Mouse (Mus musculus) stomach, embryonic 14.5 days (tissue): ENCODE results near the gene Pde6d. TPM values are rescaled to one million over a fixed set of nuclear protein-coding genes. Genes with fewer than 3 reads are reported as not detected.
"Not testable (repeated sequence)": the region's sequence is repeated elsewhere in the genome, so short reads cannot be mapped to it uniquely, and the experiment has no call there.

Experiments
- ATAC-seq: fragments of 200-750 bp; cut with Nextera tagmentation; 2 replicates; pipeline ENCODE4 v1.8.0; 2017; ENCODE audit warnings: low read depth, moderate TSS enrichment; ENCODE audit not compliant: insufficient number of reproducible peaks, insufficient read depth, low FRiP score
- H3K27ac ChIP-seq: fragments of 300-500 bp; sonication (generic); 2 replicates; pipeline ENCODE4 v1.5.1; 2014; ENCODE audit warnings: mild to moderate bottlenecking, low read length, moderate library complexity, mixed read lengths
- H3K27me3 ChIP-seq: fragments of 300-500 bp; sonication (generic); 2 replicates; pipeline ENCODE4 v1.6.1; 2014; ENCODE audit warnings: low read length, control low read depth, mixed read lengths; ENCODE audit not compliant: control insufficient read depth, insufficient read depth
- H3K36me3 ChIP-seq: fragments of 300-500 bp; sonication (generic); 2 replicates; pipeline ENCODE4 v1.6.1; 2014; ENCODE audit warnings: mild to moderate bottlenecking, control low read depth, low read length, moderate library complexity, mixed read lengths; ENCODE audit not compliant: control insufficient read depth, insufficient read depth
- H3K4me1 ChIP-seq: fragments of 300-500 bp; sonication (generic); 2 replicates; pipeline ENCODE4 v1.6.1; 2014; ENCODE audit warnings: low read length, control low read depth, mixed read lengths; ENCODE audit not compliant: control insufficient read depth, insufficient read depth
- H3K4me2 ChIP-seq: fragments of 300-500 bp; sonication (generic); replicated peaks from 2 replicates; pipeline ENCODE4 v1.6.1; 2014; ENCODE audit warnings: low read depth, low read length, control low read depth
- H3K4me3 ChIP-seq: fragments of 300-500 bp; sonication (generic); 2 replicates; pipeline ENCODE4 v1.5.1; 2014; ENCODE audit warnings: low read depth, low read length, control low read depth
- H3K9ac ChIP-seq: fragments of 300-500 bp; sonication (generic); replicated peaks from 2 replicates; pipeline ENCODE4 v1.6.1; 2014; ENCODE audit warnings: low read depth, mild to moderate bottlenecking, control low read depth, low read length, moderate library complexity, mixed read lengths
- H3K9me3 ChIP-seq: fragments of 300-500 bp; sonication (generic); 2 replicates; pipeline ENCODE4 v1.6.1; 2016; ENCODE audit warnings: low read depth, low read length, control low read depth; ENCODE audit not compliant: control insufficient read depth
- WGBS: fragments of 180-500 bp; shearing (Covaris S2); extraction: QIAGEN DNeasy Blood & Tissue Kit; methylation state at CpG from one replicate; pipeline ENCODE4 v1.1.7; 2014; 5-methylcytosine and 5-hydroxymethylcytosine counted together
- polyA plus RNA-seq: library from polyadenylated mRNA; unstranded; fragments of >200 nt; fragmentation: Nextera tagmentation; extraction: Ambion mirVana; gene quantifications from 2 replicates; pipeline ENCODE4 v1.2.1, GENCODE M21; 2014

The Pde6d gene
- polyA plus RNA-seq, 1 experiment from 2014 or later: 56.6 TPM

DNA sequence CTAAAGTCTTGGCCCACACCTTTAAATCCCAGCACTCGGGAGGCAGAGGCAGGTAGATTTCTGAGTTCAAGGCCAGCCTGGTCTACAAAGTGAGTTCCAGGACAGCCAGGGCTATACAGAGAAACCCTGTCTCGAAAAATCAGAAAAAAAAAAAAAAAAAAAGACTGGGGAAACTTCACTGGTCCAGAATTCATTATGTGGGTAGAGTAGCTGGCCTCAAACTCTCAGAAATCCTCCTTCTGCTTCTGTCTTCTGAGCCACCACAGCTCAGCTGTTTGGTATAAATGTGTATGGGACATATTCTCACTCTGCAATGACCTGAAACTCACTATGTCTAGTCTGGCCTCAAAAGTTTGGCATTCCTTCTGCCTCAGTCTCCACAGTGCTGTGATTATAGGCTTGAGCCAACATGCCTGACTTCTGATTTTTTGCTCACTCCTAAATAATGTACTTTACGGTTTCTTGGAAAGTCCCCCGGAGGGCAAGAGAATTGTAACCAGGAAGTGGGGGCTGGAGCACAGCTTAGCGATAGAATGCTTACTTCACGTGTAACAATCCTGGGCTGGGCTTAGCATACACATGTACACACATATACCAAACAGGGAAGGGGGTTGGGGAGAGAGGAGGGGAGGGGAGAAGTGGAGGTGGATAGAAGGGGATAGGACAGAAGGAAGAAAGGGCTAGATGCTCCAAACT lies 66.6 kb downstream of the Pde6d start:
- no peaks in the 10 kb centered on the region for H3K4me1 ChIP-seq
- H3K36me3 ChIP-seq: no peaks in the 10 kb centered on the region
- H3K27ac ChIP-seq: no peak overlapping the region
- H3K4me2 ChIP-seq: no peak overlapping the region
- H3K27me3 ChIP-seq: no peaks in the 10 kb centered on the region
- ATAC-seq: no peak
- no peak overlapping the region for H3K4me3 ChIP-seq
- H3K9ac ChIP-seq: no peak overlapping the region
- H3K9me3 ChIP-seq: no peaks in the 10 kb centered on the region
- 55% methylated on average over 6 of the region's 6 CpGs for WGBS

DNA sequence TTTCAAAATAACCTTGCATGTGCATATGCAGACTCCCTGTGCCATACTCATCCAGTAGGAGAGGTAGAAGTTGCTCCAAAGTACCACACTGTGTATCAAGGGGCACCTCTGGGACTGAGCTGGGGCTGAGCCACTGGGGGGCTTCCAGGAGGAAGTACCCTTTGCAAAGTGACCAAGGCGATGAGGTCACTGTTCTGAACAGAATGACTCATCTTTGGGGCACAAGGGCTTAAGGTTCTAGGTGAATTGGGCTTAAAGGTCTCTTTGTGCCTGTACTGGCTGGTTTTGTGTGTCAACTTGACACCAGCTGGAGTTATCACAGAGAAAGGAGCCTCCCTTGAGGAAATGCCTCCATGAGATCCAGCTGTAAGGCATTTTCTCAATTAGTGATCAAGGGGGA lies 69.4 kb downstream of the Pde6d start:
- H3K4me3 ChIP-seq, H3K4me1 ChIP-seq, ATAC-seq, H3K36me3 ChIP-seq, H3K27ac ChIP-seq, H3K9me3 ChIP-seq, H3K27me3 ChIP-seq, H3K4me2 ChIP-seq, H3K9ac ChIP-seq: not testable (repeated sequence)
- 93% methylated on average over 1 of the region's 1 CpGs for WGBS

DNA sequence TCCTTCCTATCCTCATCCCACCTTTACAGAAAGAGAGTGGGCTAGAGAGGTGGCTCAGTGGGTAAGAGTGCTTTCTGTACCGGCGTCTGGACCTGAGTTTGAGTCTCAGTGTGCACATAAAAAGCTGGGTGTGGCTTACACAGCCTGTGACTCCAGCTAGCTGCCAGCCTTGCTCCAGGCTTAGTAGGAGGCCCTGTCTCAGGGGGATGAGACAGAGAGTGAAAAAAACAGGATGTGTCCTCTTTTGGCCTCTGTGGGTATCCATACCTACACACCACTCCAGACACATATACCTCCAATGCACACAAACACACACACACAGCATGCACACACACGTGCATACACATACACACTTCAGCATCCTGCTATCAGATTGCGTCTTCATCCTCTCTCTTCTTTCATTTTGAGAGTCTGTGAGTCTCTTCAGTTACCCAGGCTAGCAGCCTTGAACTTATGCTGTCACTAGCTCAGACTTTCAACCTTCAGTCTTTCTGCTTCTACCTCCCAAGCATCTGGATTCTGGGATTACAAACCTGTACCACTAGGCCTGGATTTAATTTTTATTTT lies 70.2 kb downstream of the Pde6d start:
- ATAC-seq: no peak
- Histone ChIP-seq H3K9me3 (no peaks in the 10 kb centered on the region), H3K27ac (no peak overlapping the region), H3K9ac (no peak overlapping the region), H3K36me3 (no peaks in the 10 kb centered on the region), H3K27me3 (no peaks in the 10 kb centered on the region), H3K4me2 (no peak overlapping the region), H3K4me1 (0 out of 2 replicates have a peak, but pooled peaks cover 5% of the 10 kb centered on the region), H3K4me3 (no peak overlapping the region)
- WGBS: 78% methylated on average over 4 of the region's 4 CpGs

DNA sequence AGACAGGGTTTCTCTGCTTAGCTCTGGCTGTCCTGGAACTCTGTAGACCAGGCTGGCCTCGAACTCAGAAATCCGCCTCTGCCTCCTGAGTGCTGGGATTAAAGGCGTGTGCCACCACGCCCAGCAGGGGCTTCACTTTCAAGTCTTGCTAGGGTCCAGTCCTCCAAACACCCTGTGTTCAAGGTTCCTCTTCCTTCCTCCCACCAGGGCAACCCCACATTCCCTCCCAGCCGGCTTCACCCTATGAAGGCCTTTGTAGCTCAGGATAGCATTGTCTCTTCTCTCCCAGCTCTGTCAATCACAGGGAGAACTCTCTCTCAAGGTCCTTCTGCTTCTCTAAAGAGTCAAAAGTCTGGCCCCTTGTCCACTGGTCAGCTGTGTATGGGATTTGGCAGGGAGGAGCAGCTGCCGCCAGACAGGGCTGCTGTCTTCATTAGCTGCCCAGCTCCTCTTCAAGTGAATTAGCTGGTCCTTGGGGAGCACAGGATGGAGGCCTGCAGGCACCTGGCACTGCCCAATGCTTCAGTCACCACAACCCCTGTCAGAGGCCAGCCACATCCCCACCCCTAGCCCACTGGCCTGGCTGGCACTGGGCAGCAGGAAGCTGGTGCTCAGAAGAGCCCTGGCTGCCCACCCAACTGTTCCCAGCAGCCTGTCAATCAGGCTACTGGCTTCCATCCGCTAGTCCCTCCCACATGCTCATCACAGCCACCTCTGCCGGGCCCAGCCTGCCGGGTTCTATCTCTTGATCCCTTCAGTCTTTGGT lies 71.6 kb downstream of the Pde6d start:
- Histone ChIP-seq H3K27me3 (no peaks in the 10 kb centered on the region), H3K4me1 (0 out of 2 replicates have a peak, but pooled peaks cover 5% of the 10 kb centered on the region), H3K9ac (no peak overlapping the region), H3K36me3 (no peaks in the 10 kb centered on the region), H3K4me2 (no peak overlapping the region), H3K27ac (no peak overlapping the region), H3K4me3 (no peak overlapping the region), H3K9me3 (no peaks in the 10 kb centered on the region)
- WGBS: 66% methylated on average over 9 of the region's 9 CpGs
- ATAC-seq: no peak

DNA sequence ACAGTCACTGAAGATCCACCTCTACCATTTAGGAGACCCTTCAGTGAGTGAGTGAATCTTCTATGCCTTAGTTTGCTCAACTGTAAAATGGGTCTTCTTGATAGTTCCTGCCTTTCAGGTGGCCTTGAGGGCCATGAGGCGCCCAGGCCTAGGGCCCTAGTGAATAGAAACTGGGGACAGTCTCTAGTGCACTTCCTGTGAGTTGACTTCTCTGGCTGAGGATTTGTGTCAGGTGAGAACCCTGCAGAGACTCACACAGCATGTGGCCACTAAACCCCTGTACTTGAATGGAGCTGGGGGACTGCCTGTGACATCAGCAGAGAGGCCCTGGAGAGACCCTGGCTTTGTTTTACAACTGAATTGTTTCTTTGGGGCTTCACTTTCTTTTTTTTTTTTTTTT lies 72.2 kb downstream of the Pde6d start:
- H3K9ac ChIP-seq: no peak overlapping the region
- ATAC-seq: no peak
- no peaks in the 10 kb centered on the region for H3K27me3 ChIP-seq
- no peak overlapping the region for H3K27ac ChIP-seq
- no peak overlapping the region for H3K4me3 ChIP-seq
- H3K9me3 ChIP-seq: no peaks in the 10 kb centered on the region
- WGBS: 89% methylated on average over 1 of the region's 1 CpGs
- H3K36me3 ChIP-seq: no peaks in the 10 kb centered on the region
- peaks cover 9% of the 10 kb centered on the region for H3K4me1 ChIP-seq
- no peak overlapping the region for H3K4me2 ChIP-seq

DNA sequence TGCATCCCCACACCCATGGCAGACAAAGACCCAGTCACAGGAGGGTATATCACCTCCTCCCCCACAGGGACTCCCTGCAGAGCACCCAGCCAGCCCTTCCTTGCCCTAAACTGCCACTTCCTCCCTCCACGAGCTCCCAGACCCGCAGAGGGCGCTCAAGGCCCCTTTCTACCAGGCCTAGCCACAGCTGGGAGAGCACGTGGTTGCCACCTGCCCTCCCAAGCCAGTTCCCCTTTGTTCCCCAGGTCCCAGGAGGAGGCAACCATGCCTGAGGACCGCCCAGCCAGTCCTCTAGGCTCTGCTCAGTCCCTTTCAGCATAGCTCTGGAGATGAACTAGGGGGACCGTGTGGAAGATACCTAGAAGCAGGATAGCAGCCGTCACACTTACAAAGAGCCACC lies 73.0 kb downstream of the Pde6d start:
- Histone ChIP-seq H3K27me3 (no peaks in the 10 kb centered on the region), H3K36me3 (no peaks in the 10 kb centered on the region), H3K4me3 (no peak overlapping the region), H3K4me1 (peaks cover 17% of the 10 kb centered on the region), H3K4me2 (no peak overlapping the region), H3K9ac (no peak overlapping the region), H3K27ac (no peak overlapping the region), H3K9me3 (no peaks in the 10 kb centered on the region)
- 18% methylated on average over 7 of the region's 7 CpGs for WGBS
- peak; percentile 57; the same call in 1 of the 2 replicates for ATAC-seq

DNA sequence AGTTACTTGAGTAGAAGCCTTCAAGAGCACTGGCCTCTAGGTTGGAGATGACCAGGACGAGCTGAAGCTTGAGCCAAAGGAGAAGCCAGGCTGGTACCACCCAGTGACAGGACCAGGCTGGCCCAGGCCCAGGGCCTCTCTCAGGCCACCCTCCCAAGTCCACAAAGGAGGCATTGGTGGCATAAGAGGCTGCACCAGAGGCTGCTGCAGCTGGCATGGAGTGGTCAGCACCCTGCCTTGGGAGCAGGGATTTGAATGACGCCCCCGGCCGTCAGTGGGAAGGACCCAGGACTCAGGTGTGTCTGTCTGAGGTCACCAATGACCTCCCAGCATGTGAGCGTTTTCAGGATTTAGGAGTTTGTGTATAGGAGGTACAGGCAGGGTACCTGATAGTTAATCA lies 74.6 kb downstream of the Pde6d start:
- no peak for ATAC-seq
- H3K4me1 ChIP-seq: peaks cover 25% of the 10 kb centered on the region
- no peak overlapping the region for H3K4me2 ChIP-seq
- H3K27ac ChIP-seq: no peak overlapping the region
- no peak overlapping the region for H3K4me3 ChIP-seq
- no peaks in the 10 kb centered on the region for H3K27me3 ChIP-seq
- no peaks in the 10 kb centered on the region for H3K9me3 ChIP-seq
- WGBS: 84% methylated on average over 5 of the region's 5 CpGs
- H3K9ac ChIP-seq: no peak overlapping the region
- no peaks in the 10 kb centered on the region for H3K36me3 ChIP-seq

DNA sequence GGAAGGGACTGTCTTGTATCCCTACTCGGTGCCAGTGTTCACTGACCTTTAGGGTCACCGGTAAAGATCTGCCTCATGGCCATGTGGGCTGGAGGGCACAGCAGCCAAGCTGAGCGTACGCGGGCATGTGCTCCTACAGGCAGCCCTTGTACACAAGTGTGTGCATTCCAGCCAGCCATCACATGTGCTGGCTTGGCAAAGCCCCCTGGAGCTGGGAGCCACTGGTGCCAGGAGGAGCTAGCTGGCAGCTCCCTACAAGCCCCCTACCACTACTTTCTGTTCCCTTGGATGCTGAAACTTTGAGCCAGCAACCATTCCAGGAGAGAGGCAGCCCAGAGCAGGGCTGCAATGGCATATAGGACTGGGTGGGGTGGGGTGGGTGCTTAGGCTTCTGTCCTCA lies 76.0 kb downstream of the Pde6d start:
- H3K27ac ChIP-seq: no peak overlapping the region
- H3K9me3 ChIP-seq: no peaks in the 10 kb centered on the region
- no peak overlapping the region for H3K9ac ChIP-seq
- 85% methylated on average over 5 of the region's 5 CpGs for WGBS
- ATAC-seq: no peak
- no peak overlapping the region for H3K4me3 ChIP-seq
- H3K4me2 ChIP-seq: no peak overlapping the region
- H3K4me1 ChIP-seq: peaks cover 39% of the 10 kb centered on the region
- no peaks in the 10 kb centered on the region for H3K36me3 ChIP-seq
- no peaks in the 10 kb centered on the region for H3K27me3 ChIP-seq
